Mouse (Mus musculus) brain, embryonic 14.5 days (tissue): ENCODE results near the gene Igf1r.

Experiments used
- CTCF ChIP-seq: fragments of 200-500 bp; IDR thresholded peaks from 2 replicates; pipeline ENCODE4 v1.5.1; 2012; ENCODE audit warnings: inconsistent platforms, mild to moderate bottlenecking, moderate library complexity, borderline replicate concordance; ENCODE audit not compliant: insufficient read depth, insufficient read length; ENCODE audit errors: extremely low read depth
- POLR2A ChIP-seq: fragments of 200-500 bp; IDR thresholded peaks from 2 replicates; pipeline ENCODE4 v1.6.1; 2012; ENCODE audit warnings: mild to moderate bottlenecking, inconsistent platforms, borderline replicate concordance; ENCODE audit not compliant: poor library complexity, insufficient read depth, insufficient read length, severe bottlenecking; ENCODE audit errors: extremely low read depth

DNA sequence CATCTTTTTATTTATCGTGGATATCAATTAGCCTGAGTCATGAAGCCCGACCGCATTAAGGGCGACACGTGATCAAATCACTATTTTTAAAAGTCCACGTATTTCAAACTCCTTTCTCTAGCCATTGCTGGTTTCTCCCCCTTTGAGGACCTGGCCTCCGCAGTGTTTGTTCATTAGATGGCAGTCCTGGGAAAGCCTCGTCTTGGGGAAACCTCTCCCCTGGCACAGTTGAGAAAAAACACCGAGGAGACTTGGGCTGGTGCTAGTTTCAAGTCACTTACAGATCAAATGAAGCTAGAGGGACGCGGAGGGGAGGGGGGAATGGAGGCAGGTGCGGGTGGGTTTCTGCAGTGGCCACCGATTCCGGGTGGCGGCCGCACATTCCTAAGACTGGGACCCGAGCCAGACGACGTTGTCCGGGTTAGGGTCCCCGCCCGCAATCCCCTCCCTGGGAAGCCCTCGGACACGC, 2.2 kb upstream of the Igf1r start:
- TF ChIP-seq CTCF (no peak), POLR2A (no peak)
